Mouse (Mus musculus) liver, adult 2 months (tissue): ENCODE measurements at regions not wholly inside any gene's neighbourhood (a gene's known extent, or its start where the extent isn't known, plus 50 kb on each side); places are given as distances from the start of the nearest gene placed in this dataset.

Experiments
- DNase-seq: peaks from one replicate; pipeline ENCODE4 v3.0.0-alpha.2; 2011; ENCODE audit warnings: low read depth, low spot score; ENCODE audit errors: extremely low read depth
- H3K27ac ChIP-seq: fragments of 200-500 bp; replicated peaks from 2 replicates; pipeline ENCODE4 v1.5.1; 2012; ENCODE audit warnings: low read depth, mild to moderate bottlenecking, control low read depth, inconsistent platforms, low read length; ENCODE audit not compliant: insufficient read depth
- H3K27me3 ChIP-seq: fragments of 200-500 bp; 2 replicates; pipeline ENCODE4 v1.6.1; 2012; ENCODE audit warnings: mild to moderate bottlenecking, moderate library complexity, low read length, inconsistent platforms; ENCODE audit not compliant: control insufficient read depth, insufficient read depth
- H3K36me3 ChIP-seq: fragments of 200-500 bp; 2 replicates; pipeline ENCODE4 v1.6.1; 2012; ENCODE audit warnings: low read length, inconsistent platforms; ENCODE audit not compliant: control insufficient read depth, insufficient read depth
- H3K4me1 ChIP-seq: fragments of 200-500 bp; 2 replicates; pipeline ENCODE4 v1.6.1; 2011; ENCODE audit warnings: low read length; ENCODE audit not compliant: control insufficient read depth, insufficient read depth
- H3K4me3 ChIP-seq: fragments of 200-500 bp; 2 replicates; pipeline ENCODE4 v1.5.1; 2011; ENCODE audit warnings: low read depth, mild to moderate bottlenecking, control low read depth, low read length, moderate library complexity; ENCODE audit not compliant: insufficient read depth
- H3K79me2 ChIP-seq: fragments of 200-500 bp; 2 replicates; pipeline ENCODE4 v1.6.1; 2012; ENCODE audit warnings: inconsistent platforms, mild to moderate bottlenecking, low read length, moderate library complexity; ENCODE audit not compliant: control insufficient read depth, insufficient read depth
- H3K9ac ChIP-seq: fragments of 200-500 bp; 2 replicates; pipeline ENCODE4 v1.6.1; 2012; ENCODE audit warnings: low read depth, mild to moderate bottlenecking, control low read depth, inconsistent platforms, low read length
- CTCF ChIP-seq: fragments of 200-500 bp; IDR thresholded peaks from 2 replicates; pipeline ENCODE4 v1.5.1; 2011; ENCODE audit warnings: low read depth, low read length, control low read depth
- POLR2A ChIP-seq: fragments of 200-500 bp; IDR thresholded peaks from 2 replicates; pipeline ENCODE4 v1.6.1; 2011; ENCODE audit warnings: low read length, control low read depth; ENCODE audit not compliant: insufficient read depth; ENCODE audit errors: extremely low read depth
- WGBS: fragments of 180-500 bp; shearing (Covaris S2); methylation state at CpG from one replicate; pipeline ENCODE4 v1.1.7; 2018; 5-methylcytosine and 5-hydroxymethylcytosine counted together

GRCm38 (mm10) chr16:20803278-20803930 is 69.1 kb upstream of the Thpo start:
- H3K9ac ChIP-seq = no peak overlapping the region
- H3K4me1 ChIP-seq = no peaks in the 10 kb centered on the region
- no peak overlapping the region for H3K4me3 ChIP-seq
- TF ChIP-seq POLR2A (no peak), CTCF (no peak)
- no peak for DNase-seq
- H3K27me3 ChIP-seq = no peaks in the 10 kb centered on the region
- 81% methylated on average over 7 of the region's 7 CpGs for WGBS
- H3K27ac ChIP-seq = no peak overlapping the region
- no peaks in the 10 kb centered on the region for H3K79me2 ChIP-seq
- H3K36me3 ChIP-seq = no peaks in the 10 kb centered on the region

GRCm38 (mm10) chr16:20802724-20803123 is 68.4 kb upstream of the Thpo start:
- no peak for DNase-seq
- Histone ChIP-seq H3K79me2 (no peaks in the 10 kb centered on the region), H3K4me3 (no peak overlapping the region), H3K36me3 (no peaks in the 10 kb centered on the region), H3K9ac (no peak overlapping the region), H3K4me1 (no peaks in the 10 kb centered on the region), H3K27ac (no peak overlapping the region), H3K27me3 (no peaks in the 10 kb centered on the region)
- TF ChIP-seq POLR2A (no peak), CTCF (no peak)
- WGBS = 80% methylated on average over 6 of the region's 6 CpGs

DNA sequence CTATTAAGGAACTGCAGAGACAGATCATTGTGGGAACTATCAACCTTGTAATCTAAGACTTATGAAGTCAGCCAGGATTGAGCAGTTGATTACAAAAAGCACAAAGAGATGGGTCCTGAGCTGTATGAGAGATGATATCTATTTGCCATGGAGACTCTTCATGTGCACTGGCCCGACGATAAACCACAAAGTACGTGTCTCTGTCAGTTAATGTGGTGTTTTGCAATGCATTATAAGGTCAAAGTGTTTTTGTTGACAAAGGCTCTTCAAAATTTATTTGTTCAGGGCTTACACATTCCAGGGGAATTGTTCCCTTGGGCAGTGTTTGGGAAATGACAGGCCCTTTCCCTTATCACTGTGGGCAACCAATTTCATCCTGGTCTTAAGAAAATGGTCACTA is 65.7 kb upstream of the Thpo start:
- DNase-seq = no peak
- no peaks in the 10 kb centered on the region for H3K4me1 ChIP-seq
- H3K36me3 ChIP-seq = no peaks in the 10 kb centered on the region
- H3K79me2 ChIP-seq = no peaks in the 10 kb centered on the region
- WGBS = 61% methylated on average over 3 of the region's 3 CpGs
- H3K4me3 ChIP-seq = no peak overlapping the region
- H3K9ac ChIP-seq = no peak overlapping the region
- TF ChIP-seq POLR2A (no peak), CTCF (no peak)
- no peak overlapping the region for H3K27ac ChIP-seq
- no peaks in the 10 kb centered on the region for H3K27me3 ChIP-seq

DNA sequence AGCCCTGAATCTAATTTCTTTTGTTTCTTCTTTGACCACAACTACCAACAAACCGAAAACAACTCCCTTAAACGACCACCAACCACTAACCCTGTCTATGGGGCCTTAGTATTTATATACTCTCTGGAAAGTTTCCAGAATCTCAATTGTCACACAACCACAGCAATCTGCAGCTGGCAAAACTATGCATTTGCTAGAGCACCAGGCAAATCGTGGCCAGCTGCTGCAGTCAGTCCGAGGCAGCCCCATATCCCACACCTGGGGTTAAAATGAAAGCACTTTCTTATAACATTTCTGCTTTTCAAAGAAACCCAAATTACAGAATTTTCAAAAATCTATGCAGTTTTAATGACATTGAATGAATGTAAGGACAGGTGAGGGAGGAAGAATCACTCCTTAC is 63.8 kb upstream of the Thpo start:
- TF ChIP-seq POLR2A (no peak), CTCF (no peak)
- no peak for DNase-seq
- no peak overlapping the region for H3K27ac ChIP-seq
- no peaks in the 10 kb centered on the region for H3K27me3 ChIP-seq
- H3K4me3 ChIP-seq = no peak overlapping the region
- H3K36me3 ChIP-seq = no peaks in the 10 kb centered on the region
- H3K79me2 ChIP-seq = no peaks in the 10 kb centered on the region
- no peaks in the 10 kb centered on the region for H3K4me1 ChIP-seq
- no peak overlapping the region for H3K9ac ChIP-seq
- WGBS = 77% methylated on average over 4 of the region's 4 CpGs

DNA sequence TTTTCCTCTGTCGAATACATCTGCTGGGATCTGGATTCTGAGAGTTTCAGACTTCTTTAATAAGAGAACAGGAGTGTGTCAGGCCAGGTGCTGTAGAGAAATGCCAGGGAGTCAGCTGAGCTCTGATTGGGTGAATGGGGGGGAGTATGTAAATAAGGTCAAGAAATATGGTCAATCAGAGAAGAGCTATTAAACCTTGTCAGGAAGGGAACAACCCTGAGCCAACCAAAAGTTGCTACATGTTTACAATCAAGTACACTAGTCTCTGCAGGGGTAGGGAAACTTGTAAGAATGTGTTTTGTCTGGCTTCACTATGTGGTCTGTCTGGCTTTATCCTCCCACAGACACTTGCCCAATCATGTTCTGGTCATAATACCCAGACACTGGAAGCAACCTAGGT is 60.4 kb upstream of the Thpo start:
- H3K4me3 ChIP-seq = no peak overlapping the region
- no peak overlapping the region for H3K9ac ChIP-seq
- H3K4me1 ChIP-seq = no peaks in the 10 kb centered on the region
- DNase-seq = no peak
- H3K27ac ChIP-seq = no peak overlapping the region
- WGBS = 91% methylated on average over 1 of the region's 1 CpGs
- no peak for TF ChIP-seq POLR2A
- no peak for TF ChIP-seq CTCF
- no peaks in the 10 kb centered on the region for H3K27me3 ChIP-seq
- no peaks in the 10 kb centered on the region for H3K79me2 ChIP-seq
- H3K36me3 ChIP-seq = no peaks in the 10 kb centered on the region
